Mouse (Mus musculus): ENCODE data around the gene Apoc3. TPM values are rescaled to one million over a fixed set of nuclear protein-coding genes. Genes with fewer than 3 reads are reported as not detected.

Apoc3 gene
- total and polyA plus RNA-seq, 2 experiments from 2014 or later = not detected

- H3K36me3 ChIP-seq (replicated peaks; ENCODE audit: control insufficient read depth, insufficient read depth, low read length) = peaks cover 55% of the 10 kb centered on the region
- no peak overlapping the region for H3K9ac ChIP-seq (replicated peaks; ENCODE audit: low read depth, low read length)
- no peak overlapping the region for H3K4me2 ChIP-seq (ENCODE audit: low read depth, low read length)
- DNase-seq (ENCODE audit: low spot score) (no peak), ATAC-seq (ENCODE audit: insufficient read depth, low read depth) (no peak)
- H3K4me3 ChIP-seq (ENCODE audit: low read depth, low read length) = no peak overlapping the region
- peak overlapping the region; percentile 4; the same call in 1 of the 2 replicates for H3K27ac ChIP-seq (ENCODE audit: low read depth)
- TF ChIP-seq CTCF (IDR thresholded peaks at IDR 0.05; ENCODE audit: low read depth) = no peak
- TF ChIP-seq EP300 (IDR thresholded peaks at IDR 0.05; ENCODE audit: low read depth) = no peak
- H3K27me3 ChIP-seq (ENCODE audit: control insufficient read depth, insufficient read depth, low read length) = no peaks in the 10 kb centered on the region
- 81% methylated on average over 10 of the region's 10 CpGs for WGBS
- H3K4me1 ChIP-seq (ENCODE audit: control insufficient read depth, insufficient read depth) = peaks cover 15% of the 10 kb centered on the region
- no peaks in the 10 kb centered on the region for H3K9me3 ChIP-seq (replicated peaks; ENCODE audit: control insufficient read depth, low read length)
Measured at GRCm38 (mm10) chr9:46214946-46215337, 20.5 kb downstream of the Apoc3 start.

DNA sequence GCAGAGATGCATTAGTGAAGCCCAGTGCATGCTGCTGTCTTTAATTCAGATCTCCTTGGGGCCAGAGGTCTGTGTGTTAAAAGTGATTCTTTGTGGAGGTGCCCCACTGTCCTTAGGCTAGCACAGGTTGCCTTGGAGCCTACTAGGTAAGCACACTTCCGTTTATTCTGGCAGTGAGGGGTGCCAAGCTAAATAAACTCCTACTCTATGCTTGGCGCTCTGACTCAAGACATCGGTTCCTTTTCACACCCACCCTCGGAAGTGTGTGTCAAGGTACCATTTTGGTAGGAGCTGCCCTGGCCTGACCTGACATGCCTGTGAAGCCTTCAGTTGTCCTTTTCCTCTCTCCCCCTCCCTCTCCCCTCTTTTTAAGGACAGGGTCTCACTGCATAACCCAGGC, 21.2 kb downstream of the Apoc3 start:
- no peak for DNase-seq (ENCODE audit: low spot score)
- ATAC-seq (ENCODE audit: insufficient read depth, low read depth) = no peak

DNA sequence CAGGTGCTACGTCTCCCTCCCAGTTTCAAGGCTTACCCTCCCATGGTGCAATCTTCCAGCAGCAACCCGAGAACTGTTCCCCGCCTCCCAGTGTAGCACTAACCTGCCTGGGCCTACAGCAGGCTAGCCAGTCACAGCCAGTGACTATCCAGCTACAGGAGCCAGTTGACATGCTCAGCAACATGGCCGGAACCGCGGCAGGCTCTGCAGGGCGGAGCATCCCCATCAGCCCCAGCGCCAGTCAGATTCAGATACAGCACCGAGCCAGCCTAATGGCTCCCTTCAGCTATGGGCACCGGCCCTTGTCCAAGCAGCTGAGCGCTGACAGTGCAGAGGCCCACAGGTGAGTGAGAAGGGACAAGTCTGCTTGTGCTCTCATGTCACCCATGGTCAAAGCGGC, 25.0 kb downstream of the Apoc3 start:
- 93% methylated on average over 12 of the region's 12 CpGs for WGBS
- Histone ChIP-seq H3K27ac (ENCODE audit: low read depth) (no peak overlapping the region), H3K4me1 (ENCODE audit: control insufficient read depth, insufficient read depth) (peaks cover 9% of the 10 kb centered on the region), H3K36me3 (replicated peaks; ENCODE audit: control insufficient read depth, insufficient read depth, low read length) (peaks cover 89% of the 10 kb centered on the region), H3K9me3 (replicated peaks; ENCODE audit: control insufficient read depth, low read length) (no peaks in the 10 kb centered on the region), H3K9ac (replicated peaks; ENCODE audit: low read depth, low read length) (no peak overlapping the region), H3K27me3 (ENCODE audit: control insufficient read depth, insufficient read depth, low read length) (no peaks in the 10 kb centered on the region), H3K4me2 (ENCODE audit: low read depth, low read length) (no peak overlapping the region), H3K4me3 (ENCODE audit: low read depth, low read length) (no peak overlapping the region)
- ATAC-seq (ENCODE audit: insufficient read depth, low read depth) (no peak), DNase-seq (ENCODE audit: low spot score) (no peak)
- no peak for TF ChIP-seq EP300 (IDR thresholded peaks at IDR 0.05; ENCODE audit: low read depth)
- no peak for TF ChIP-seq CTCF (IDR thresholded peaks at IDR 0.05; ENCODE audit: low read depth)

More for the DNA sequence above, 21.2 kb downstream of the Apoc3 start:
- Histone ChIP-seq H3K27me3 (ENCODE audit: control insufficient read depth, insufficient read depth, low read length) (no peaks in the 10 kb centered on the region), H3K9me3 (replicated peaks; ENCODE audit: control insufficient read depth, low read length) (no peaks in the 10 kb centered on the region), H3K27ac (ENCODE audit: low read depth) (no peak overlapping the region), H3K9ac (replicated peaks; ENCODE audit: low read depth, low read length) (no peak overlapping the region), H3K4me2 (ENCODE audit: low read depth, low read length) (no peak overlapping the region), H3K4me3 (ENCODE audit: low read depth, low read length) (no peak overlapping the region), H3K36me3 (replicated peaks; ENCODE audit: control insufficient read depth, insufficient read depth, low read length) (peaks cover 55% of the 10 kb centered on the region), H3K4me1 (ENCODE audit: control insufficient read depth, insufficient read depth) (peaks cover 15% of the 10 kb centered on the region)
- no peak for TF ChIP-seq CTCF (IDR thresholded peaks at IDR 0.05; ENCODE audit: low read depth)
- no peak for TF ChIP-seq EP300 (IDR thresholded peaks at IDR 0.05; ENCODE audit: low read depth)
- 78% methylated on average over 4 of the region's 4 CpGs for WGBS

DNA sequence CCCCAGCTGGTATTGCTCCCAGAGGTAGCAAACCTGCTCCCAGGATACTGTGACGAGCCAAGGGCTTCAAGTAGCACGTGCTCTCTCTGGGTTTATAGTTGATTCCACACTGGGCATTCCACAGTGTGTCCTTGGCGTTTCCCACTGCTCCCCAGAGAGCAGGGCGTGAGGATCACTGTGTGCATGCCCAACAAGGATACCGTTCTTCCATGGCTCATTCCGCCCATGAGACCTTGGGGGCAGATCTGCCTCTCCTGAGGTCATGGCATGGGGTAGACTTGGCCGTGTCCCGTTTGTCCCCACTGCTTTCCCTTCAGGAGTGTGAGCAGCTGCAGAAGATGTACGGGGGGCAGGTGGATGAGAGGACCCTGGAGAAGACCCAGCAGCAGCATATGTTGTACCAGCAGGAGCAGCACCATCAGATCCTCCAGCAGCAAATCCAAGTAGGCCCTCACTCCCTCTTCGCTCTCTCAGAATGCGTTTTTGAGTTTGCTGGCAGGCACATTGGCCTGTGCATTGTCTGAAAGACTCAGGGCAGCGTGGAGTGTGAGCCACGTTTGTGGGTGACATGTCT, 26.9 kb downstream of the Apoc3 start:
- DNase-seq (ENCODE audit: low spot score) (no peak), ATAC-seq (ENCODE audit: insufficient read depth, low read depth) (no peak)
- TF ChIP-seq EP300 (IDR thresholded peaks at IDR 0.05; ENCODE audit: low read depth) = no peak
- no peak for TF ChIP-seq CTCF (IDR thresholded peaks at IDR 0.05; ENCODE audit: low read depth)
- no peaks in the 10 kb centered on the region for H3K9me3 ChIP-seq (replicated peaks; ENCODE audit: control insufficient read depth, low read length)
- H3K27ac ChIP-seq (ENCODE audit: low read depth) = no peak overlapping the region
- no peaks in the 10 kb centered on the region for H3K27me3 ChIP-seq (ENCODE audit: control insufficient read depth, insufficient read depth, low read length)
- H3K9ac ChIP-seq (replicated peaks; ENCODE audit: low read depth, low read length) = no peak overlapping the region
- H3K36me3 ChIP-seq (replicated peaks; ENCODE audit: control insufficient read depth, insufficient read depth, low read length) = peaks cover 98% of the 10 kb centered on the region
- WGBS = 87% methylated on average over 13 of the region's 13 CpGs
- H3K4me3 ChIP-seq (ENCODE audit: low read depth, low read length) = no peak overlapping the region
- H3K4me1 ChIP-seq (ENCODE audit: control insufficient read depth, insufficient read depth) = no peaks in the 10 kb centered on the region
- no peak overlapping the region for H3K4me2 ChIP-seq (ENCODE audit: low read depth, low read length)

DNA sequence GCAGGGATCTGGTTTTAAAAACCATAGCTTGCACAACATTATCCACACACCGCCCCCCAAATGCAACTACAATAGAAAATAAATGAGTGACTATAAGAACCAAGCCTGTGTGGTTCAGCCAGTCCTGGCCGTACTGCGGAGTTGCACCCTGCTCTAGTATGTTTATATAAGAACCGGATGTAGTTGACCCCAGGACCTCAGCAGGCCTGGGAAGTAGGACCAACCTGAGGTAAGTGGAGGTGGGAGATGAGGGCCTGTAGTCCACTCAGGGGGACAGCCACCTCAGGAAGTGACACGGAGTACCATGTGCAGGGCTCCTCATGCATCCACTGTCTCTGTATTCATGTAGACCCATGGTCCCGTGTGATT, 28.0 kb downstream of the Apoc3 start:
- DNase-seq (ENCODE audit: low spot score) = no peak
- Histone ChIP-seq H3K4me2 (ENCODE audit: low read depth, low read length) (no peak overlapping the region), H3K4me1 (ENCODE audit: control insufficient read depth, insufficient read depth) (no peaks in the 10 kb centered on the region), H3K27ac (ENCODE audit: low read depth) (no peak overlapping the region), H3K9me3 (replicated peaks; ENCODE audit: control insufficient read depth, low read length) (no peaks in the 10 kb centered on the region), H3K27me3 (ENCODE audit: control insufficient read depth, insufficient read depth, low read length) (no peaks in the 10 kb centered on the region), H3K36me3 (replicated peaks; ENCODE audit: control insufficient read depth, insufficient read depth, low read length) (peaks cover 97% of the 10 kb centered on the region), H3K9ac (replicated peaks; ENCODE audit: low read depth, low read length) (no peak overlapping the region), H3K4me3 (ENCODE audit: low read depth, low read length) (no peak overlapping the region)
- ATAC-seq (ENCODE audit: insufficient read depth, low read depth) = no peak
- no peak for TF ChIP-seq CTCF (IDR thresholded peaks at IDR 0.05; ENCODE audit: low read depth)
- TF ChIP-seq EP300 (IDR thresholded peaks at IDR 0.05; ENCODE audit: low read depth) = no peak
- WGBS = 89% methylated on average over 6 of the region's 6 CpGs

Data from heart, postnatal 0 days (tissue).